Mouse (Mus musculus): ENCODE measurements around the gene Gm45062. TPM values are rescaled to one million over a fixed set of nuclear protein-coding genes. Genes with fewer than 3 reads are reported as not detected.

Gm45062 gene
- total and polyA plus RNA-seq, 2 experiments from 2014 or later, result 1.4 to 5.4 TPM

DNA sequence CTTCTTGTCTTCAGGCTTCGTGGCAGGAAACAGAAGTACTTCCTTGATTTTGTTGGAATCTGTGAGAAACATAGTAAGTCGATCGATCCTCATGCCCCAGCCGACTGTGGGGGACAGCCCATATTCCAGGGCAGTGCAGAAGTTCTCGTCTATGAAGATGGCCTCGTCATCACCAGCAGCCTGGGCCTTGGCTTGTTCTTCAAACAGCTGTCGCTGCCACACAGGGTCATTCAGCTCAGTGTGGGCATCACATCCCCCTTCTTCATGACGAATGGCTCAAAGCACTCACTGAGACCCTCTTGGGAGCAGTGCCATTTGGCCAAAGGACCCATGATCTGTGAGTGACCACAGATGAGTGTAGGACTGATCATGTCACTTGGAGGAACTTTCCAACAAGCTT lies 118.4 kb downstream of the Gm45062 start:
- ATAC-seq (no peak), DNase-seq (no peak)
- Histone ChIP-seq H3K27me3 (ENCODE audit: insufficient read depth, low read length) (no peaks in the 10 kb centered on the region), H3K36me3 (ENCODE audit: insufficient read depth) (peaks cover 6% of the 10 kb centered on the region), H3K27ac (ENCODE audit: low read depth, low read length) (no peak overlapping the region), H3K9me3 (ENCODE audit: low read length) (no peaks in the 10 kb centered on the region), H3K9ac (no peak overlapping the region), H3K4me1 (ENCODE audit: insufficient read depth) (no peaks in the 10 kb centered on the region), H3K4me3 (ENCODE audit: low read depth, low read length) (no peak overlapping the region), H3K4me2 (ENCODE audit: low read depth) (no peak overlapping the region)
- 95% methylated on average over 8 of the region's 8 CpGs for WGBS
- TF ChIP-seq CTCF (IDR thresholded peaks at IDR 0.05; ENCODE audit: low read depth), result no peak

GRCm38 (mm10) chr6:8389307-8389706 lies 130.1 kb downstream of the Gm45062 start:
- Histone ChIP-seq H3K27ac (ENCODE audit: low read depth, low read length) (no peak overlapping the region), H3K4me2 (ENCODE audit: low read depth) (no peak overlapping the region), H3K9me3 (ENCODE audit: low read length) (no peaks in the 10 kb centered on the region), H3K9ac (no peak overlapping the region), H3K4me3 (ENCODE audit: low read depth, low read length) (no peak overlapping the region), H3K4me1 (ENCODE audit: insufficient read depth) (no peaks in the 10 kb centered on the region), H3K27me3 (ENCODE audit: insufficient read depth, low read length) (no peaks in the 10 kb centered on the region), H3K36me3 (ENCODE audit: insufficient read depth) (no peaks in the 10 kb centered on the region)
- 95% methylated on average over 2 of the region's 2 CpGs for WGBS
- no peak for ATAC-seq
- TF ChIP-seq CTCF (IDR thresholded peaks at IDR 0.05; ENCODE audit: low read depth), result no peak
- DNase-seq, result no peak

GRCm38 (mm10) chr6:8390296-8390695 lies 131.0 kb downstream of the Gm45062 start:
- Histone ChIP-seq H3K4me3 (ENCODE audit: low read depth, low read length) (no peak overlapping the region), H3K9me3 (ENCODE audit: low read length) (no peaks in the 10 kb centered on the region), H3K9ac (no peak overlapping the region), H3K4me1 (ENCODE audit: insufficient read depth) (no peaks in the 10 kb centered on the region), H3K27ac (ENCODE audit: low read depth, low read length) (no peak overlapping the region), H3K27me3 (ENCODE audit: insufficient read depth, low read length) (no peaks in the 10 kb centered on the region), H3K36me3 (ENCODE audit: insufficient read depth) (no peaks in the 10 kb centered on the region), H3K4me2 (ENCODE audit: low read depth) (no peak overlapping the region)
- TF ChIP-seq CTCF (IDR thresholded peaks at IDR 0.05; ENCODE audit: low read depth), result no peak
- DNase-seq, result no peak
- 93% methylated on average over 6 of the region's 6 CpGs for WGBS
- ATAC-seq, result no peak

DNA sequence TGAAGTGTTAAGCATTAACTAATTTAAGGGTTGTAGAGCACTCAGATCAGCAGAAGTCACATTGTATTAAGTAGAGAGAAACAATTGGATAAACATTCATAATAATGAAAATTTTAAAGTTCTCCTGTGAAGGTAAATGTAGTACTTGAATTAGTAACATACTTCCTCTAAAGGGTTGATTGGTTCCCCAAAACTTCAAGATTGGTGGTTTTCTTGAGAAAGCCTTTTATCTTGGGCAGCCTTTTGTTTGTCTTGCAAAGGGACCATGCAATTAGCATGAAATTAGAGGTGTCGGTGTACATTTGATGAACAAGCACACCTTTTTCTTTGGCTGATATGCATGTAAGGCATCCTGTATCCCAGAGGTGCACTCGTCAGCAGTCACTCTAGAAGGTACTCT lies 131.7 kb downstream of the Gm45062 start:
- H3K4me2 ChIP-seq (ENCODE audit: low read depth), result no peak overlapping the region
- no peaks in the 10 kb centered on the region for H3K9me3 ChIP-seq (ENCODE audit: low read length)
- ATAC-seq (no peak), DNase-seq (no peak)
- no peak overlapping the region for H3K9ac ChIP-seq
- H3K4me3 ChIP-seq (ENCODE audit: low read depth, low read length), result no peak overlapping the region
- H3K27me3 ChIP-seq (ENCODE audit: insufficient read depth, low read length), result no peaks in the 10 kb centered on the region
- 64% methylated on average over 2 of the region's 2 CpGs for WGBS
- H3K27ac ChIP-seq (ENCODE audit: low read depth, low read length), result no peak overlapping the region
- TF ChIP-seq CTCF (IDR thresholded peaks at IDR 0.05; ENCODE audit: low read depth), result no peak
- H3K4me1 ChIP-seq (ENCODE audit: insufficient read depth), result no peaks in the 10 kb centered on the region
- H3K36me3 ChIP-seq (ENCODE audit: insufficient read depth), result no peaks in the 10 kb centered on the region

GRCm38 (mm10) chr6:8393029-8393428 lies 133.8 kb downstream of the Gm45062 start:
- H3K36me3 ChIP-seq (ENCODE audit: insufficient read depth), result no peaks in the 10 kb centered on the region
- TF ChIP-seq CTCF (IDR thresholded peaks at IDR 0.05; ENCODE audit: low read depth), result no peak

GRCm38 (mm10) chr6:8394044-8394443 lies 134.8 kb downstream of the Gm45062 start:
- Histone ChIP-seq H3K4me3 (ENCODE audit: low read depth, low read length) (no peak overlapping the region), H3K36me3 (ENCODE audit: insufficient read depth) (no peaks in the 10 kb centered on the region), H3K9ac (no peak overlapping the region), H3K4me2 (ENCODE audit: low read depth) (no peak overlapping the region), H3K27ac (ENCODE audit: low read depth, low read length) (no peak overlapping the region), H3K27me3 (ENCODE audit: insufficient read depth, low read length) (no peaks in the 10 kb centered on the region), H3K4me1 (ENCODE audit: insufficient read depth) (peaks cover 8% of the 10 kb centered on the region; the same call in 1 of the 2 replicates), H3K9me3 (ENCODE audit: low read length) (no peaks in the 10 kb centered on the region)
- peak; percentile 51; the same call in 1 of the 2 replicates for ATAC-seq
- TF ChIP-seq CTCF (IDR thresholded peaks at IDR 0.05; ENCODE audit: low read depth), result no peak
- no peak for DNase-seq

More at GRCm38 (mm10) chr6:8393029-8393428, 133.8 kb downstream of the Gm45062 start:
- H3K4me3 ChIP-seq (ENCODE audit: low read depth, low read length), result no peak overlapping the region
- ATAC-seq, result no peak
- H3K9me3 ChIP-seq (ENCODE audit: low read length), result no peaks in the 10 kb centered on the region
- 90% methylated on average over 4 of the region's 4 CpGs for WGBS
- H3K4me1 ChIP-seq (ENCODE audit: insufficient read depth), result peaks cover 8% of the 10 kb centered on the region; the same call in 1 of the 2 replicates
- H3K27me3 ChIP-seq (ENCODE audit: insufficient read depth, low read length), result no peaks in the 10 kb centered on the region
- no peak overlapping the region for H3K4me2 ChIP-seq (ENCODE audit: low read depth)
- DNase-seq, result no peak
- no peak overlapping the region for H3K27ac ChIP-seq (ENCODE audit: low read depth, low read length)
- no peak overlapping the region for H3K9ac ChIP-seq

DNA sequence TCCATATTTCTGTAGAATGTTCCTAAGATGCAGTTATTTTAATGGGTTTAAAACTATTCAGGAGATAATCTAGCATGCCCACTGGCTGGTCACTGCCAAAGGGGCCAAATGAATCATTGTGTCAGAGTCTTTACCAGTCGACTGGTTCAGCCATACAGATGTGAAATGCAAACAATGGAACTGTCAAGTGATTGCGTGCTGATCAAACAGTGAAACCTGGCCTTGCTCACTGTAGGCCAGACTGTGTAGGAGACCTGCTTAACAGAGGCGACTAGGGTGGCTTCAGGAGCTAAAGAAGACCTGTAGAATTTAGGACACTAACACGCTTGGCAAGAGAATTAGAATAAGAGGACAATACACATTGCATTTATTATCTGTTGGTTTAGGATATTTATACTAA lies 135.8 kb downstream of the Gm45062 start:
- 37% methylated on average over 4 of the region's 4 CpGs for WGBS
- DNase-seq, result no peak
- Histone ChIP-seq H3K4me3 (ENCODE audit: low read depth, low read length) (no peak overlapping the region), H3K27ac (ENCODE audit: low read depth, low read length) (no peak overlapping the region), H3K9ac (no peak overlapping the region), H3K4me2 (ENCODE audit: low read depth) (no peak overlapping the region), H3K36me3 (ENCODE audit: insufficient read depth) (no peaks in the 10 kb centered on the region), H3K4me1 (ENCODE audit: insufficient read depth) (peaks cover 8% of the 10 kb centered on the region; the same call in 1 of the 2 replicates), H3K27me3 (ENCODE audit: insufficient read depth, low read length) (no peaks in the 10 kb centered on the region), H3K9me3 (ENCODE audit: low read length) (no peaks in the 10 kb centered on the region)
- no peak for ATAC-seq
- TF ChIP-seq CTCF (IDR thresholded peaks at IDR 0.05; ENCODE audit: low read depth), result no peak
